Mouse (Mus musculus) limb, embryonic 14.5 days (tissue): ENCODE data around the gene Iqck. TPM values are rescaled to one million over a fixed set of nuclear protein-coding genes. Genes with fewer than 3 reads are reported as not detected.

Source experiments
- ATAC-seq: fragments of 200-750 bp; cut with Nextera tagmentation; 2 replicates; pipeline ENCODE4 v1.8.0; 2017; ENCODE audit warnings: low read depth, moderate number of reproducible peaks, moderate TSS enrichment; ENCODE audit not compliant: low FRiP score
- DNase-seq: peaks from one replicate; pipeline ENCODE4 v3.0.0-alpha.2; 2015; ENCODE audit warnings: low spot score
- H3K27ac ChIP-seq: fragments of 300-500 bp; sonication (generic); replicated peaks from 2 replicates; pipeline ENCODE4 v1.5.1; 2014; ENCODE audit warnings: low read depth, mild to moderate bottlenecking, low read length, moderate library complexity, mixed read lengths
- H3K27me3 ChIP-seq: fragments of 300-500 bp; sonication (generic); 2 replicates; pipeline ENCODE4 v1.6.1; 2014; ENCODE audit warnings: low read length, mixed read lengths; ENCODE audit not compliant: control insufficient read depth, insufficient read depth
- H3K36me3 ChIP-seq: fragments of 300-500 bp; sonication (generic); 2 replicates; pipeline ENCODE4 v1.6.1; 2014; ENCODE audit warnings: mild to moderate bottlenecking, low read length, moderate library complexity, mixed read lengths; ENCODE audit not compliant: control insufficient read depth, insufficient read depth
- H3K4me1 ChIP-seq: fragments of 300-500 bp; sonication (generic); 2 replicates; pipeline ENCODE4 v1.6.1; 2014; ENCODE audit warnings: antibody characterized with exemption, low read length, mixed read lengths; ENCODE audit not compliant: control insufficient read depth, insufficient read depth
- H3K4me2 ChIP-seq: fragments of 300-500 bp; sonication (generic); replicated peaks from 2 replicates; pipeline ENCODE4 v1.6.1; 2014; ENCODE audit warnings: low read depth, mild to moderate bottlenecking, low read length, moderate library complexity; ENCODE audit not compliant: severe bottlenecking
- H3K4me3 ChIP-seq: fragments of 300-500 bp; sonication (generic); replicated peaks from 2 replicates; pipeline ENCODE4 v1.5.1; 2014; ENCODE audit warnings: low read length
- H3K9ac ChIP-seq: fragments of 300-500 bp; sonication (generic); 2 replicates; pipeline ENCODE4 v1.6.1; 2014; ENCODE audit warnings: mild to moderate bottlenecking, low read depth, low read length, moderate library complexity; ENCODE audit not compliant: severe bottlenecking
- H3K9me3 ChIP-seq: fragments of 300-500 bp; sonication (generic); 2 replicates; pipeline ENCODE4 v1.6.1; 2016; ENCODE audit warnings: low read length; ENCODE audit not compliant: control insufficient read depth
- POLR2A ChIP-seq: fragments of 200-500 bp; IDR thresholded peaks from 2 replicates; pipeline ENCODE4 v1.8.0; 2012; ENCODE audit warnings: inconsistent platforms, mild to moderate bottlenecking, moderate library complexity, borderline replicate concordance; ENCODE audit not compliant: insufficient read depth, insufficient read length; ENCODE audit errors: extremely low read depth
- WGBS: fragments of 180-500 bp; shearing (Covaris S2); extraction: QIAGEN DNeasy Blood & Tissue Kit; methylation state at CpG from one replicate; pipeline ENCODE4 v1.1.7; 2014; 5-methylcytosine and 5-hydroxymethylcytosine counted together
- polyA plus RNA-seq, 2 experiments: library from polyadenylated mRNA; depleted of rRNA in 1 of 2; stranded (reverse) in 1 of 2; unstranded in 1 of 2; fragments of >200 nt; fragmentation: Nextera tagmentation in 1 of 2; extraction: Ambion mirVana in 1 of 2; gene quantifications; 2 replicates each; pipeline versions ENCODE4 v1.2.1 to v1.2.3; 2012 to 2014

Gene Iqck
- polyA plus RNA-seq, 2 experiments = 2.5 to 2.8 TPM

DNA sequence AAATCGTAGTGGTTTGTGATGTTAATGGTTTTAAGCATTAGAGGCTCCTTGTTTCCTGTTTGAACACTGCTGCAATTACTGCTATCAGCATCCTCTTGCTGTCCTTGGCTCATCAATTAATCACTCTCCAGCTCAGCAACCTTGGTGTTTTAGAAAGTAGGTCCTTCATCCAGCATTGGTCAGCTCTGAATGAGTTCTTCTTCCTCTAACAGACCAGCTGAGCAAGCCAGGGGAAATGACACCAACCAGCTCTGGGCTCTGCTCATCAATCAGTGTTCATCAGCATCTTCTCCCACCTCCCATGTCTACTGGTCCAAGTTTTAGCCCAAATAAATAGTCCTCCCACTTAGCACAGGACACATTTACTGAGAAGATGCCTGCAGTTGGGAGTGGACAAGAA is 3.1 kb downstream of the Iqck start:
- H3K4me2 ChIP-seq = no peak overlapping the region
- H3K27ac ChIP-seq = no peak overlapping the region
- WGBS = 91% methylated on average over 1 of the region's 1 CpGs
- no peaks in the 10 kb centered on the region for H3K9me3 ChIP-seq
- H3K36me3 ChIP-seq = no peaks in the 10 kb centered on the region
- no peak overlapping the region for H3K9ac ChIP-seq
- H3K4me3 ChIP-seq = no peak overlapping the region
- H3K27me3 ChIP-seq = no peaks in the 10 kb centered on the region
- ATAC-seq = no peak
- peaks cover 7% of the 10 kb centered on the region for H3K4me1 ChIP-seq
- no peak for TF ChIP-seq POLR2A
- DNase-seq = no peak

DNA sequence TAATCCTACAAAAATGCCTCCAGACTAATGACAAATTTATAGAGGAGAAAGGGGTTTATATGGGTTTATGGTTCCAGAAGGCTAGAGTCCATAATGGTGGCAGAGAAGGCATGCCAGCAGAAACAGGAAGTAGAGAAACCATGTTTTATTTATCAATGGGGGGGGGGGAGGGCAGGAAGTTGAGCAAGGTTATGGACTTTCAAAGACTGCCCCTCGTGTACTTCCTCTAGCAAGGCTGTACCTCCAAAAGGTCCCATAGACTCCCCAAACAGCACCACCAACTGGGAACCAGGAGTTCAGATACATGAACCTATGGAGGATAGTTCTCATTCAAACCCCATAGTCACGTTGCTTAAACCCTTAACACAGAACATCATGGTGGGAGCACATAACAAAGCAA is 9.8 kb downstream of the Iqck start:
- Histone ChIP-seq H3K4me1 (no peaks in the 10 kb centered on the region), H3K9ac (no peak overlapping the region), H3K27me3 (no peaks in the 10 kb centered on the region), H3K27ac (no peak overlapping the region), H3K4me2 (no peak overlapping the region), H3K4me3 (no peak overlapping the region), H3K36me3 (no peaks in the 10 kb centered on the region), H3K9me3 (no peaks in the 10 kb centered on the region)
- WGBS = 69% methylated on average over 2 of the region's 2 CpGs
- no peak for TF ChIP-seq POLR2A
- DNase-seq (no peak), ATAC-seq (no peak)

DNA sequence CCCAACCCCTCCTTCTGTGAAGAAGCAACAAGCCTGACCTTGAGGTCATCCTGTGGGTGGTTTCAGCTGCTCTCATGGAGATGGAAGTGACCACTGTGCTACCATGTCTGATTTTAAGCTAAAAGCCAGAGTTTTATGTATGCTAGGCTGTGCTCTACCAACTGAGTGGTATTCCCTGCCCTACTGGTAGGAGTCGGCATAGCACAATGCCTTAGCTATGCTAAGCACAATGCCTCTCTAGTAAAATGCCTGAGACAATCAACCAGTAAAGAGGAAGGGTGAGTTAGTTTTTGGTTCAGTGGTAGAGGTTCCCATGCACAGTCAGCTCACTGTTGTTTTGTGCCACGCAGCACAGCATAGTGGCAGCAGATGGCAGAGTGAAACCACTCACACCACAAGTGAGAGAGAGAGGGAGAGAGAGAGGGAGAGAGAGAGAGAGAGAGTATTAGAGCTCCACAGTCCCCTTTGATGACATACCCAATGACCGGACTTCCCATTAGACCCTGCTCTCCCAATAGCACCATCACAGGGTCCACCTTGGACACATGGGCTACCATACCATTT is 24.0 kb downstream of the Iqck start:
- Histone ChIP-seq H3K36me3 (no peaks in the 10 kb centered on the region), H3K4me3 (no peak overlapping the region), H3K9ac (no peak overlapping the region), H3K9me3 (no peaks in the 10 kb centered on the region), H3K27ac (no peak overlapping the region), H3K27me3 (no peaks in the 10 kb centered on the region), H3K4me1 (no peaks in the 10 kb centered on the region), H3K4me2 (no peak overlapping the region)
- DNase-seq = no peak
- WGBS = 88% methylated on average over 3 of the region's 3 CpGs
- no peak for TF ChIP-seq POLR2A
- ATAC-seq = no peak

DNA sequence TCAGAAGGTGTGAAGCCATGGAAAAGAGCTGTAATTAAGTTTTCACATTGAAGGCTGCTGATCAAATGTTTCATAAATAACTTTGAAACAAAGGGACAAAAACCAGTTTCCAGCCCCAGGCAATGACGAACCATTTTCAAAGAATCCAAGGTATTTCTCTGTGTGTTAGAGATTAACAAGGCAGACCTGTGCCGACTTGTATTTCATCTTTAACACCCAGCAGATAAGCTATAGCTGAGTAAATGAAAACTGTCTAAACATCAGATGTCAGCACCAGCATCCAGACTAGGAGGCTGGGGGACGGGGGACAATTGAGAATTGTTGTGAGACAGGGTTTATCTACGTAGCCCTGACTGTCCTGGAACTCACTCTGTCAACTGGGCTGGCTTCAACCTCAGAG is 28.4 kb downstream of the Iqck start:
- Histone ChIP-seq H3K27ac (no peak overlapping the region), H3K27me3 (no peaks in the 10 kb centered on the region), H3K4me3 (no peak overlapping the region), H3K9ac (no peak overlapping the region), H3K4me2 (no peak overlapping the region), H3K4me1 (no peaks in the 10 kb centered on the region), H3K36me3 (no peaks in the 10 kb centered on the region), H3K9me3 (no peaks in the 10 kb centered on the region)
- TF ChIP-seq POLR2A = no peak
- ATAC-seq (no peak), DNase-seq (peak; percentile 49)
- 68% methylated on average over 4 of the region's 4 CpGs for WGBS

DNA sequence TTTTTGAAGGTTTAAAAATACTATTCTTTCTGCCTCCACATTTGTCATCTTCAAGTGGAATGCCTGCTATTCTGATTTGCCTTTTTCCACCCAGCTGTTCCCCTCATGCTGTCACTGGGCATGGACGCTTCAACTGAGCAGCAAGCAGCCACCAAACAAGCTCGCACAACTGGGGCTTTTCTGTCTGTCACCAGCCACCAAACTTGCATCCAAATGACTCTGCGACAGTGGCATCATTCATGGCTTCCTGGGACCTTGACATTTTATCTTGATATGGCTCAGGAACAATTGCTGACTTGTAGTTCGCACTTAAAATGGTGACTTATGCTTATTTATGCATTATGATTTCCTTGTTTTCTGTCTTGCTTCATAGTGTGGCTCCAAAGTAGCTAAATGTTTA is 29.4 kb downstream of the Iqck start:
- TF ChIP-seq POLR2A = no peak
- Histone ChIP-seq H3K9ac (no peak overlapping the region), H3K9me3 (no peaks in the 10 kb centered on the region), H3K27me3 (no peaks in the 10 kb centered on the region), H3K27ac (no peak overlapping the region), H3K36me3 (no peaks in the 10 kb centered on the region), H3K4me3 (no peak overlapping the region), H3K4me2 (no peak overlapping the region), H3K4me1 (no peaks in the 10 kb centered on the region)
- ATAC-seq = no peak
- WGBS = 75% methylated on average over 4 of the region's 4 CpGs
- DNase-seq = no peak
